Mouse (Mus musculus): ENCODE results near the gene Lsm4. TPM values are rescaled to one million over a fixed set of nuclear protein-coding genes. Genes with fewer than 3 reads are reported as not detected.

Lsm4 gene
- polyA plus RNA-seq, 1 experiment = 60.2 TPM

- no peak overlapping the region for H3K27ac ChIP-seq (ENCODE audit: insufficient read depth, low read length)
- H3K4me3 ChIP-seq (ENCODE audit: insufficient read depth, low read length) = no peak overlapping the region
- peaks cover 3% of the 10 kb centered on the region for H3K4me1 ChIP-seq (ENCODE audit: control insufficient read depth, insufficient read depth, low read length)
- TF ChIP-seq CTCF (IDR thresholded peaks at IDR 0.05; ENCODE audit: borderline replicate concordance, insufficient read depth, low read length) = no peak
- TF ChIP-seq POLR2A (IDR thresholded peaks at IDR 0.05; ENCODE audit: low read depth, low read length) = no peak
Measured at GRCm38 (mm10) chr8:70696946-70697345, 23.9 kb downstream of the Lsm4 start.

GRCm38 (mm10) chr8:70697366-70698250 lies 24.6 kb downstream of the Lsm4 start:
- no peak for TF ChIP-seq POLR2A (IDR thresholded peaks at IDR 0.05; ENCODE audit: low read depth, low read length)
- TF ChIP-seq CTCF (IDR thresholded peaks at IDR 0.05; ENCODE audit: borderline replicate concordance, insufficient read depth, low read length) = no peak
- H3K4me3 ChIP-seq (ENCODE audit: insufficient read depth, low read length) = no peak overlapping the region
- H3K4me1 ChIP-seq (ENCODE audit: control insufficient read depth, insufficient read depth, low read length) = peaks cover 7% of the 10 kb centered on the region

DNA sequence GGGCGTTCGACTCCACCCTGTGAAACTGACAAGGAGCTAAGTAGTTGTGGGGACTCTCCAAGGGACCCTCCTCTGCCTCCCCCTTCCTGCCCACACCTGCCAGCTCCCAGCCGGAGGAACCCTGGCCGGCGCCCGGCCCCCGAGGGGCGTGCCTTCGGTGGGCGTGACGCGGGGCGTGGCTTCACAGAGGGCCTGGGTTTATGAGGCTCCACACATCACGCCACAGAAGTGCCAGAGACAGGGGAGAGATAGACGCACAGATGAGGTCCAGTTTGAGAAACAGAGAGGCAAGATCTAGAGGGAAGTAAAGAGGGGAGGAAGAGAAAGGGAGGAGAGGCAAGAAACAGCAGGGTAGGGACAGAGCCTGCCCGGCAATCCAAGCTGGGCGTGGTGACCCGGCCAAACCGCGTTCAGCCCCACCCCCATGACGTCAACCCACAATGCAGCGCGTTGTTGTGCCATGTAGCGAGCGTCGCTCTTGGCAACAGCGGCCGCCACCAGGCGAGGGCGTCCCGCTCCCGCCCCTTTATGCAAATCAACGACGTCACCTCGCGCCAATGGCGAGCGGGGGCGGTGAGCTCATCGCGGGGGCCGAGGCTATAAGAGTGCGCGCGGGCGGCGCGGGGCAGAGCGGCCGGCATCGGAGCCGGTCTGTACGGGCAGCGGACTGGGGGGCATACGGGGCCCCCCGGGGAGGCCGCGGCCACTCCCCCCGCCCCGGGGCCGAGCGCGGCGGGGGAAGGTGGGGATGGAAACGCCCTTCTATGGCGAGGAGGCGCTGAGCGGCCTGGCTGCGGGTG lies 25.5 kb downstream of the Lsm4 start, which contains the start of gene Jund:
Jund (plus strand) TSS at position 640 of the 800 bp plus-strand sequence.
- H3K4me1 ChIP-seq (ENCODE audit: control insufficient read depth, insufficient read depth, low read length) = peaks cover 7% of the 10 kb centered on the region
- H3K27ac ChIP-seq (ENCODE audit: insufficient read depth, low read length) = peak within 1 kb of the TSS; percentile 92
- peak within 1 kb of the TSS; percentile 65 for H3K4me3 ChIP-seq (ENCODE audit: insufficient read depth, low read length)
- TF ChIP-seq CTCF (IDR thresholded peaks at IDR 0.05; ENCODE audit: borderline replicate concordance, insufficient read depth, low read length) = no peak
- peak; percentile 81 for TF ChIP-seq POLR2A (IDR thresholded peaks at IDR 0.05; ENCODE audit: low read depth, low read length)

More at GRCm38 (mm10) chr8:70697366-70698250, 24.6 kb downstream of the Lsm4 start:
- 0 out of 2 replicates have a peak overlapping the region, but pooled peaks have one; percentile 8 for H3K27ac ChIP-seq (ENCODE audit: insufficient read depth, low read length)

DNA sequence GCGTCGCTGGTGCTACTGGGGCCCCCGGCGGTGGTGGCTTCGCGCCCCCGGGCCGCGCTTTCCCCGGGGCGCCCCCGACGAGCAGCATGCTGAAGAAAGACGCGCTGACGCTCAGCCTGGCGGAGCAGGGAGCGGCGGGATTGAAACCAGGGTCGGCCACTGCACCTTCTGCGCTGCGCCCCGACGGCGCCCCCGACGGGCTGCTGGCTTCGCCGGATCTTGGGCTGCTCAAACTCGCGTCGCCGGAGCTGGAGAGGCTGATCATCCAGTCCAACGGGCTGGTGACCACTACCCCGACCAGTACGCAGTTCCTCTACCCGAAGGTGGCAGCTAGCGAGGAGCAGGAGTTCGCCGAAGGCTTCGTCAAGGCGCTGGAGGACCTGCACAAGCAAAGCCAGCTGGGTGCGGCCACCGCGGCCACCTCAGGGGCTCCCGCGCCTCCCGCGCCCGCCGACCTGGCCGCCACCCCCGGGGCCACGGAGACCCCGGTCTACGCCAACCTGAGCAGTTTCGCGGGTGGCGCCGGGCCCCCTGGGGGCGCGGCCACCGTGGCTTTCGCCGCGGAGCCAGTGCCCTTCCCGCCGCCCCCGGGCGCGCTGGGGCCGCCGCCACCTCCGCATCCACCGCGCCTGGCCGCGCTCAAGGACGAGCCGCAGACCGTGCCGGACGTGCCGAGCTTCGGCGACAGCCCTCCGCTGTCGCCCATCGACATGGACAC lies 26.2 kb downstream of the Lsm4 start:
- peak overlapping the region; percentile 65 for H3K4me3 ChIP-seq (ENCODE audit: insufficient read depth, low read length)
- TF ChIP-seq POLR2A (IDR thresholded peaks at IDR 0.05; ENCODE audit: low read depth, low read length) (no peak), CTCF (IDR thresholded peaks at IDR 0.05; ENCODE audit: borderline replicate concordance, insufficient read depth, low read length) (no peak)
- peaks cover 7% of the 10 kb centered on the region for H3K4me1 ChIP-seq (ENCODE audit: control insufficient read depth, insufficient read depth, low read length)
- H3K27ac ChIP-seq (ENCODE audit: insufficient read depth, low read length) = peak overlapping the region; percentile 77

- Histone ChIP-seq H3K27ac (ENCODE audit: insufficient read depth, low read length) (peak overlapping the region; percentile 77), H3K4me1 (ENCODE audit: control insufficient read depth, insufficient read depth, low read length) (peaks cover 7% of the 10 kb centered on the region), H3K4me3 (ENCODE audit: insufficient read depth, low read length) (peak overlapping the region; percentile 65)
- TF ChIP-seq POLR2A (IDR thresholded peaks at IDR 0.05; ENCODE audit: low read depth, low read length) (peak; percentile 77), CTCF (IDR thresholded peaks at IDR 0.05; ENCODE audit: borderline replicate concordance, insufficient read depth, low read length) (no peak)
Measured at GRCm38 (mm10) chr8:70699834-70700554, 26.9 kb downstream of the Lsm4 start.

- TF ChIP-seq POLR2A (IDR thresholded peaks at IDR 0.05; ENCODE audit: low read depth, low read length) = no peak; the same call in 1 of the 2 replicates
- TF ChIP-seq CTCF (IDR thresholded peaks at IDR 0.05; ENCODE audit: borderline replicate concordance, insufficient read depth, low read length) = peak; percentile 94
- Histone ChIP-seq H3K27ac (ENCODE audit: insufficient read depth, low read length) (peak overlapping the region; percentile 42; the same call in 1 of the 2 replicates), H3K4me3 (ENCODE audit: insufficient read depth, low read length) (peak overlapping the region; percentile 65), H3K4me1 (ENCODE audit: control insufficient read depth, insufficient read depth, low read length) (peaks cover 7% of the 10 kb centered on the region)
Measured at GRCm38 (mm10) chr8:70700555-70700922, 27.5 kb downstream of the Lsm4 start.

- peak overlapping the region; percentile 65 for H3K4me3 ChIP-seq (ENCODE audit: insufficient read depth, low read length)
- TF ChIP-seq POLR2A (IDR thresholded peaks at IDR 0.05; ENCODE audit: low read depth, low read length) = peak; percentile 54
- no peak for TF ChIP-seq CTCF (IDR thresholded peaks at IDR 0.05; ENCODE audit: borderline replicate concordance, insufficient read depth, low read length)
- H3K27ac ChIP-seq (ENCODE audit: insufficient read depth, low read length) = peak overlapping the region; percentile 42; the same call in 1 of the 2 replicates
- H3K4me1 ChIP-seq (ENCODE audit: control insufficient read depth, insufficient read depth, low read length) = peaks cover 5% of the 10 kb centered on the region
Measured at GRCm38 (mm10) chr8:70701048-70701981, 28.3 kb downstream of the Lsm4 start.

Measured in embryonic fibroblast, embryonic 13.5 days (primary cell).